Mouse (Mus musculus) lung, adult 2 months (tissue): ENCODE data around the gene Crip1.
A peak's percentile ranks its signal among the peaks of the same experiment; 100 is the strongest.

Source experiments
- CTCF ChIP-seq: fragments of 200-500 bp; IDR thresholded peaks from 2 replicates; pipeline ENCODE4 v1.5.1; 2011; ENCODE audit warnings: mild to moderate bottlenecking, low read length, control low read depth; ENCODE audit not compliant: insufficient read depth
- POLR2A ChIP-seq: fragments of 200-500 bp; IDR thresholded peaks from 2 replicates; pipeline ENCODE4 v1.6.1; 2011; ENCODE audit warnings: low read depth, mild to moderate bottlenecking, control low read depth, low read length, borderline replicate concordance; ENCODE audit errors: extremely low read depth

GRCm38 (mm10) chr12:113144001-113144756 is 1.9 kb upstream of the Crip1 start:
- TF ChIP-seq CTCF, result peak; percentile 83
- TF ChIP-seq POLR2A, result no peak; the same call in 1 of the 2 replicates
